Mouse (Mus musculus): ENCODE measurements at regions not wholly inside any gene's neighbourhood (a gene's known extent, or its start where the extent isn't known, plus 50 kb on each side); places are given as distances from the start of the nearest gene placed in this dataset.

DNA sequence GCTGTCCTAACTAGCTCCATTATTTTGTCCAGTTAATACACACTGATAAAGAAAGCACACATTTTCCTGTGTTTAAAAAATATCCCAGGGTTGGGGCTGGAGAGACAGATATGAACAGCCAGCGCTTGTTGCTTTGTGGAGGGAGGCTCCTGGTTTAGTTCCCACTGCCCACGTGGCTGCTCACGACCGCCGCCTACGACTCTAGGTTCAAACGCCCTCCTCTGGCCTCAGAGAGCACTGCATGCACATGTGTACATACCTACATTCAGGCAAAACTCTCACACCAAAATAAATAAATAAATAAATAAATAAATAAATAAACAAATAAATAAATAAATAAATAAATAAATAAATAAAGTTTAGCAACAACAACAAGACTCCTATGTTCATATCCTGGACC is 104.8 kb downstream of the Gm525 start:
- TF ChIP-seq GATA1 (IDR thresholded peaks at IDR 0.05; ENCODE audit: borderline replicate concordance, low read length) (no peak), FLI1 (IDR thresholded peaks at IDR 0.05; ENCODE audit: low read length) (no peak)

All from megakaryocyte, embryonic 14.5 days (primary cell).